Mouse (Mus musculus) hindbrain, embryonic 16.5 days (tissue): Measurements from ENCODE around the gene Olfr657. TPM values are rescaled to one million over a fixed set of nuclear protein-coding genes. Genes with fewer than 3 reads are reported as not detected.

Experiments
- ATAC-seq: fragments of 200-750 bp; cut with Nextera tagmentation; 2 replicates; pipeline ENCODE4 v1.8.0; 2017; ENCODE audit warnings: moderate TSS enrichment, moderate library complexity
- H3K27ac ChIP-seq: fragments of 300-500 bp; sonication (generic); 2 replicates; pipeline ENCODE4 v1.5.1; 2014; ENCODE audit warnings: low read depth, mild to moderate bottlenecking, control low read depth, low read length, moderate library complexity
- H3K27me3 ChIP-seq: fragments of 300-500 bp; sonication (generic); replicated peaks from 2 replicates; pipeline ENCODE4 v1.6.1; 2014; ENCODE audit warnings: low read length; ENCODE audit not compliant: control insufficient read depth, insufficient read depth
- H3K36me3 ChIP-seq: fragments of 300-500 bp; sonication (generic); 2 replicates; pipeline ENCODE4 v1.6.1; 2014; ENCODE audit warnings: mild to moderate bottlenecking, low read length, moderate library complexity, mixed read lengths; ENCODE audit not compliant: control insufficient read depth, insufficient read depth
- H3K4me1 ChIP-seq: fragments of 300-500 bp; sonication (generic); 2 replicates; pipeline ENCODE4 v1.6.1; 2014; ENCODE audit warnings: low read depth, low read length; ENCODE audit not compliant: control insufficient read depth, insufficient read depth
- H3K4me2 ChIP-seq: fragments of 300-500 bp; sonication (generic); 2 replicates; pipeline ENCODE4 v1.6.1; 2014; ENCODE audit warnings: mild to moderate bottlenecking, low read length, control low read depth, moderate library complexity
- H3K4me3 ChIP-seq: fragments of 300-500 bp; sonication (generic); 2 replicates; pipeline ENCODE4 v1.5.1; 2014; ENCODE audit warnings: mild to moderate bottlenecking, low read length, control low read depth, moderate library complexity
- H3K9ac ChIP-seq: fragments of 300-500 bp; sonication (generic); 2 replicates; pipeline ENCODE4 v1.6.1; 2014; ENCODE audit warnings: low read depth, mild to moderate bottlenecking, control low read depth, low read length, moderate library complexity
- H3K9me3 ChIP-seq: fragments of 300-500 bp; sonication (generic); 2 replicates; pipeline ENCODE4 v1.6.1; 2014; ENCODE audit warnings: mild to moderate bottlenecking, low read length, moderate library complexity; ENCODE audit not compliant: control insufficient read depth
- WGBS: fragments of 180-500 bp; shearing (Covaris S2); extraction: QIAGEN DNeasy Blood & Tissue Kit; methylation state at CpG from one replicate; pipeline ENCODE4 v1.1.7; 2014; 5-methylcytosine and 5-hydroxymethylcytosine counted together
- polyA plus RNA-seq: library from polyadenylated mRNA; unstranded; fragments of >200 nt; fragmentation: Nextera tagmentation; extraction: Ambion mirVana; gene quantifications from 2 replicates; pipeline ENCODE4 v1.2.1, GENCODE M21; 2015

Gene Olfr657
- polyA plus RNA-seq, 1 experiment from 2014 or later = not detected

- no peaks in the 10 kb centered on the region for H3K4me1 ChIP-seq
- 26% methylated on average over 22 of the region's 22 CpGs for whole genome bisulfite sequencing
- peak; percentile 91 for ATAC-seq
Measured at GRCm38 (mm10) chr7:104646841-104647482, 22.4 kb downstream of the Olfr657 start, which contains the start of gene Olfr658. TSS of gene Olfr658 (minus strand) at chr7:104647305.

DNA sequence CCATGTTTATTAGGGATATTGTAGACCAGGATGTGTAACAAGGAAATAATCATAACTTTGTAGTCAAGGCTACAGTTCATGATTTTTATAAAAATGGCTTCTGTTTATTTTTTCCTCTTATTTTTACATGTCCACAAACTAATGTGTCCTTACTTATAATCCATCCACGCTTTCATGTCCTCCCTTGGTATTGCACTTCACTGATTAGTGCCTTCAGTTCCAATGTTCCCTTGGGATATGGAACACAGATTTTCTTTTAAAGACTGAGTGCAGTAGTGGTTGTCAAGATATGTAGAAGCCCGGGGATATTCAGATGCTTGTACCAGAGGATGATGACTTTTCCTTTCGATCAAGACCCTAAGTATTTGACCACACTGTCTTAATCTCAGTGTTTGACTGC, 41.9 kb downstream of the Olfr657 start, which contains the start of gene Olfr659:
Gene Olfr659 (plus strand): TSS at position 301 of the 400 bp plus-strand sequence.
- 88% methylated on average over 3 of the region's 3 CpGs for WGBS
- ATAC-seq = no peak
- no peak within 1 kb of the TSS for H3K4me3 ChIP-seq

More at GRCm38 (mm10) chr7:104646841-104647482, 22.4 kb downstream of the Olfr657 start, which contains the start of gene Olfr658:
- Histone ChIP-seq H3K4me2 (peak within 1 kb of the TSS; percentile 56), H3K27me3 (no peaks in the 10 kb centered on the region), H3K36me3 (no peaks in the 10 kb centered on the region), H3K9ac (no peak within 1 kb of the TSS; the same call in 1 of the 2 replicates), H3K27ac (no peak within 1 kb of the TSS), H3K9me3 (no peaks in the 10 kb centered on the region), H3K4me3 (peak within 1 kb of the TSS; percentile 35)

DNA sequence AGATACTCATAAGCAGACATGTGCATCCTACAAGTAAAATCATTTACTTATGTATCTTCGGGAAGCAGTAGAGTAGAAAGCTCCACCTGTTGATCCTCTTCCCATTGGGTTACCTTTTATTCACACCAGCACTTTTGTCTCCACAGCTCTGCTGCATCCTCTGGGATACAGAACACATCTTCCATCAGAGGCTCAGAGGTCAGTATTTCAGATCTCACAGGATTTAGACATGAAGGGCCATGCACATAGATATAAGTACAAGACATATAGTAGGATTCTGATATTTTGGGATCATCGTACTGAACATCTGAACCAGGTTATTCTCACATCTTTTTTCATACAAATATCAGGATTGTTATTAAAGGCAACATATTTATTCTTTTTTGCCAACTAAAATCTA, 61.6 kb downstream of the Olfr657 start, which contains the start of gene Olfr661:
Gene Olfr661 (plus strand): TSS at position 301 of the 400 bp plus-strand sequence.
- no peak within 1 kb of the TSS for H3K4me2 ChIP-seq
- H3K9me3 ChIP-seq = no peaks in the 10 kb centered on the region
- H3K27me3 ChIP-seq = no peaks in the 10 kb centered on the region
- WGBS = 93% methylated on average over 2 of the region's 2 CpGs
- no peak within 1 kb of the TSS for H3K27ac ChIP-seq
- H3K4me3 ChIP-seq = no peak within 1 kb of the TSS
- no peak for ATAC-seq
- no peak within 1 kb of the TSS for H3K9ac ChIP-seq
- no peaks in the 10 kb centered on the region for H3K36me3 ChIP-seq
- H3K4me1 ChIP-seq = no peaks in the 10 kb centered on the region

More for the DNA sequence above, 41.9 kb downstream of the Olfr657 start, which contains the start of gene Olfr659:
- no peak within 1 kb of the TSS for H3K27ac ChIP-seq
- no peak within 1 kb of the TSS for H3K4me2 ChIP-seq
- H3K4me1 ChIP-seq = no peaks in the 10 kb centered on the region
- no peaks in the 10 kb centered on the region for H3K9me3 ChIP-seq
- no peaks in the 10 kb centered on the region for H3K27me3 ChIP-seq
- H3K36me3 ChIP-seq = no peaks in the 10 kb centered on the region
- H3K9ac ChIP-seq = no peak within 1 kb of the TSS

Other genes with a start within 250 kb of the Olfr657 start
- gene Trim30c, start 224.0 kb upstream of the Olfr657 start, polyA plus RNA-seq = 0.09 and 0.14 TPM in 2 replicates
- gene Trim30a, start 159.6 kb upstream of the Olfr657 start, polyA plus RNA-seq = 0.48 and 0.61 TPM in 2 replicates
- 0.31 and 0.70 TPM in 2 replicates for gene Trim30d, start 116.9 kb upstream of the Olfr657 start, polyA plus RNA-seq
- gene Olfr651, start 74.7 kb upstream of the Olfr657 start, polyA plus RNA-seq = not detected in 2 replicates
- gene Olfr652, start 63.9 kb upstream of the Olfr657 start, polyA plus RNA-seq = 0.08 and 0.10 TPM in 2 replicates
- gene Olfr653, start 47.5 kb upstream of the Olfr657 start, polyA plus RNA-seq = 0.05 TPM in 1 of 2 replicates, not detected in the other
- gene Olfr654, start 37.8 kb upstream of the Olfr657 start, polyA plus RNA-seq = not detected in 2 replicates
- gene Olfr655, start 23.0 kb upstream of the Olfr657 start, polyA plus RNA-seq = not detected in 2 replicates
- gene Olfr656, start 10.8 kb upstream of the Olfr657 start, polyA plus RNA-seq = not detected in 2 replicates
- gene Olfr658, start 22.5 kb downstream of the Olfr657 start, polyA plus RNA-seq = 0.16 and 0.25 TPM in 2 replicates
- not detected in 2 replicates for gene Olfr659, start 42.0 kb downstream of the Olfr657 start, polyA plus RNA-seq
- gene Olfr661, start 61.7 kb downstream of the Olfr657 start, polyA plus RNA-seq = not detected in 2 replicates
- not detected in 2 replicates for gene Usp17le, start 152.7 kb downstream of the Olfr657 start, polyA plus RNA-seq
- gene Usp17lb, start 217.8 kb downstream of the Olfr657 start, polyA plus RNA-seq = not detected in 2 replicates
- not detected in 2 replicates for gene Usp17la, start 232.2 kb downstream of the Olfr657 start, polyA plus RNA-seq